Mouse (Mus musculus) lung, embryonic 15.5 days (tissue): ENCODE data around the gene Cyp2j5. TPM values are rescaled to one million over a fixed set of nuclear protein-coding genes. Genes with fewer than 3 reads are reported as not detected.
"Not testable (repeated sequence)": the region's sequence is repeated elsewhere in the genome, so short reads cannot be mapped to it uniquely, and the experiment has no call there.

ENCODE experiments used
- ATAC-seq: fragments of 200-750 bp; cut with Nextera tagmentation; 2 replicates; pipeline ENCODE4 v1.8.0; 2017; ENCODE audit warnings: moderate number of reproducible peaks, borderline replicate concordance; ENCODE audit not compliant: low FRiP score, low TSS enrichment; ENCODE audit errors: extremely low read depth
- H3K27ac ChIP-seq: fragments of 300-500 bp; sonication (generic); 2 replicates; pipeline ENCODE4 v1.5.1; 2015; ENCODE audit warnings: moderate library complexity, mild to moderate bottlenecking, inconsistent platforms
- H3K27me3 ChIP-seq: fragments of 300-500 bp; sonication (generic); 2 replicates; pipeline ENCODE4 v1.6.1; 2015; ENCODE audit warnings: inconsistent platforms
- H3K36me3 ChIP-seq: fragments of 300-500 bp; sonication (generic); 2 replicates; pipeline ENCODE4 v1.6.1; 2015; ENCODE audit warnings: inconsistent platforms
- H3K4me1 ChIP-seq: fragments of 300-500 bp; sonication (generic); 2 replicates; pipeline ENCODE4 v1.6.1; 2015; ENCODE audit warnings: inconsistent platforms
- H3K4me2 ChIP-seq: fragments of 300-500 bp; sonication (generic); 2 replicates; pipeline ENCODE4 v1.6.1; 2015; ENCODE audit warnings: inconsistent platforms, mild to moderate bottlenecking, moderate library complexity
- H3K4me3 ChIP-seq: fragments of 300-500 bp; sonication (generic); 2 replicates; pipeline ENCODE4 v1.5.1; 2015; ENCODE audit warnings: mild to moderate bottlenecking, inconsistent platforms
- H3K9ac ChIP-seq: fragments of 300-500 bp; sonication (generic); 2 replicates; pipeline ENCODE4 v1.6.1; 2015; ENCODE audit warnings: inconsistent platforms
- H3K9me3 ChIP-seq: fragments of 300-500 bp; sonication (generic); 2 replicates; pipeline ENCODE4 v1.6.1; 2016; ENCODE audit warnings: inconsistent platforms
- WGBS: fragments of 180-500 bp; shearing (Covaris S2); methylation state at CpG from one replicate; pipeline ENCODE4 v1.1.7; 2015; 5-methylcytosine and 5-hydroxymethylcytosine counted together
- polyA plus RNA-seq: library from polyadenylated mRNA; unstranded; fragments of >200 nt; fragmentation: Nextera tagmentation; extraction: Ambion mirVana; gene quantifications from 2 replicates; pipeline ENCODE4 v1.2.1, GENCODE M21; 2015

Gene Cyp2j5
- polyA plus RNA-seq, 1 experiment from 2014 or later: not detected

- Histone ChIP-seq H3K27ac (no peak overlapping the region), H3K36me3 (no peaks in the 10 kb centered on the region), H3K4me1 (no peaks in the 10 kb centered on the region), H3K27me3 (no peaks in the 10 kb centered on the region), H3K9me3 (no peaks in the 10 kb centered on the region), H3K9ac (no peak overlapping the region), H3K4me2 (no peak overlapping the region), H3K4me3 (no peak overlapping the region)
- WGBS: 74% methylated on average over 1 of the region's 1 CpGs
- ATAC-seq: no peak
These were observed 41.5 kb downstream of the Cyp2j5 start for GRCm38 (mm10) chr4:96622474-96622873.

- peaks cover 3% of the 10 kb centered on the region; the same call in 1 of the 2 replicates for H3K4me1 ChIP-seq
- H3K27me3 ChIP-seq: no peaks in the 10 kb centered on the region
- H3K36me3 ChIP-seq: no peaks in the 10 kb centered on the region
- H3K27ac ChIP-seq: peak overlapping the region; percentile 85
- peak; percentile 87 for ATAC-seq
- peak overlapping the region; percentile 51 for H3K4me3 ChIP-seq
- peak overlapping the region; percentile 86 for H3K4me2 ChIP-seq
- no peaks in the 10 kb centered on the region for H3K9me3 ChIP-seq
- H3K9ac ChIP-seq: peak overlapping the region; percentile 47; the same call in 1 of the 2 replicates
- 27% methylated on average over 4 of the region's 4 CpGs for WGBS
These were observed 72.2 kb downstream of the Cyp2j5 start for GRCm38 (mm10) chr4:96591791-96592150.

GRCm38 (mm10) chr4:96590911-96591790 is 72.8 kb downstream of the Cyp2j5 start, which contains the start of gene Cyp2j9:
TSS of gene Cyp2j9 (minus strand) at chr4:96591578.
- 5% methylated on average over 18 of the region's 18 CpGs for WGBS
- ATAC-seq: peak; percentile 97
- H3K4me2 ChIP-seq: peak within 1 kb of the TSS; percentile 86
- peak within 1 kb of the TSS; percentile 51 for H3K4me3 ChIP-seq
- peak within 1 kb of the TSS; percentile 47 for H3K9ac ChIP-seq
- peak within 1 kb of the TSS; percentile 85 for H3K27ac ChIP-seq
- H3K27me3 ChIP-seq: no peaks in the 10 kb centered on the region
- peaks cover 3% of the 10 kb centered on the region; the same call in 1 of the 2 replicates for H3K4me1 ChIP-seq
- H3K36me3 ChIP-seq: no peaks in the 10 kb centered on the region
- H3K9me3 ChIP-seq: no peaks in the 10 kb centered on the region

- no peak overlapping the region for H3K9ac ChIP-seq
- no peak overlapping the region for H3K27ac ChIP-seq
- H3K36me3 ChIP-seq: no peaks in the 10 kb centered on the region
- H3K9me3 ChIP-seq: no peaks in the 10 kb centered on the region
- no peak for ATAC-seq
- no peak overlapping the region for H3K4me3 ChIP-seq
- WGBS: 72% methylated on average over 1 of the region's 1 CpGs
- no peaks in the 10 kb centered on the region for H3K4me1 ChIP-seq
- H3K4me2 ChIP-seq: no peak overlapping the region
- H3K27me3 ChIP-seq: no peaks in the 10 kb centered on the region
These were observed 82.4 kb downstream of the Cyp2j5 start for GRCm38 (mm10) chr4:96581425-96582088.

GRCm38 (mm10) chr4:96580351-96580750 is 83.6 kb downstream of the Cyp2j5 start:
- WGBS: 45% methylated on average over 6 of the region's 6 CpGs
- not testable (repeated sequence) for H3K4me3 ChIP-seq, H3K4me1 ChIP-seq, H3K27me3 ChIP-seq, H3K36me3 ChIP-seq, ATAC-seq, H3K9ac ChIP-seq, H3K27ac ChIP-seq, H3K9me3 ChIP-seq, H3K4me2 ChIP-seq

Other genes with a start within 250 kb of the Cyp2j5 start
- gene Cyp2j8, start 156.8 kb downstream of the Cyp2j5 start, polyA plus RNA-seq: not detected in 2 replicates
- gene Cyp2j6, start 110.5 kb downstream of the Cyp2j5 start, polyA plus RNA-seq: 6.7 TPM in 2 replicates
- gene Cyp2j9, start 72.6 kb downstream of the Cyp2j5 start, polyA plus RNA-seq: 3.4 and 3.7 TPM in 2 replicates
- gene Gm12695, start 121.0 kb upstream of the Cyp2j5 start, polyA plus RNA-seq: 0.11 and 0.17 TPM in 2 replicates